Mouse (Mus musculus) thymus, adult 2 months (tissue): ENCODE measurements around the gene Fbxw16. TPM values are rescaled to one million over a fixed set of nuclear protein-coding genes. Genes with fewer than 3 reads are reported as not detected.
"Not testable (repeated sequence)": the region's sequence is repeated elsewhere in the genome, so short reads cannot be mapped to it uniquely, and the experiment has no call there.

ENCODE experiments used
- DNase-seq: peaks from one replicate; pipeline ENCODE4 v3.0.0; 2021
- H3K27ac ChIP-seq: fragments of 200-500 bp; 2 replicates; pipeline ENCODE4 v1.5.1; 2012; ENCODE audit warnings: low read length, control low read depth; ENCODE audit not compliant: control insufficient read depth, insufficient read depth
- H3K27me3 ChIP-seq: fragments of 200-500 bp; 2 replicates; pipeline ENCODE4 v1.6.1; 2012; ENCODE audit warnings: mild to moderate bottlenecking, low read length, moderate library complexity, mixed read lengths; ENCODE audit not compliant: control insufficient read depth, insufficient read depth
- H3K36me3 ChIP-seq: fragments of 200-500 bp; 2 replicates; pipeline ENCODE4 v1.6.1; 2012; ENCODE audit warnings: mild to moderate bottlenecking, low read length, moderate library complexity; ENCODE audit not compliant: control insufficient read depth, insufficient read depth
- H3K4me1 ChIP-seq: fragments of 200-500 bp; replicated peaks from 2 replicates; pipeline ENCODE4 v1.6.1; 2012; ENCODE audit warnings: low read length; ENCODE audit not compliant: control insufficient read depth, insufficient read depth
- H3K4me3 ChIP-seq: fragments of 200-500 bp; 2 replicates; pipeline ENCODE4 v1.5.1; 2012; ENCODE audit warnings: mild to moderate bottlenecking, low read length, control low read depth, moderate library complexity; ENCODE audit not compliant: control insufficient read depth, insufficient read depth
- CTCF ChIP-seq: fragments of 200-500 bp; IDR thresholded peaks from 2 replicates; pipeline ENCODE4 v1.5.1; 2012; ENCODE audit warnings: mild to moderate bottlenecking, control low read depth, low read length, moderate library complexity, borderline replicate concordance; ENCODE audit not compliant: control insufficient read depth, poor library complexity, insufficient read depth; ENCODE audit errors: extremely low read depth
- POLR2A ChIP-seq: fragments of 200-500 bp; IDR thresholded peaks from 2 replicates; pipeline ENCODE4 v1.6.1; 2012; ENCODE audit warnings: mild to moderate bottlenecking, low read length, control low read depth, moderate library complexity; ENCODE audit not compliant: control insufficient read depth, poor library complexity, insufficient read depth; ENCODE audit errors: extremely low read depth
- WGBS: fragments of 180-500 bp; shearing (Covaris S2); methylation state at CpG from one replicate; pipeline ENCODE4 v1.1.7; 2018; 5-methylcytosine and 5-hydroxymethylcytosine counted together
- polyA plus RNA-seq: library from polyadenylated mRNA; depleted of rRNA; stranded (reverse); fragments of >200 nt; gene quantifications from 2 replicates; pipeline ENCODE4 v1.2.3, GENCODE M21; 2012; rRNA removed

Fbxw16 gene
- not detected in 2 replicates for polyA plus RNA-seq

GRCm38 (mm10) chr9:109449040-109449439 lies at the start of gene Fbxw16:
Fbxw16 (minus strand) TSS chr9:109449140.
- Histone ChIP-seq H3K4me3 (no peak within 1 kb of the TSS), H3K36me3 (no peaks in the 10 kb centered on the region), H3K27me3 (no peaks in the 10 kb centered on the region), H3K27ac (no peak within 1 kb of the TSS), H3K4me1 (no peaks in the 10 kb centered on the region)
- no peak for DNase-seq
- TF ChIP-seq CTCF (no peak), POLR2A (no peak)

GRCm38 (mm10) chr9:109495775-109496174 lies 46.8 kb upstream of the Fbxw16 start, which contains the start of gene Fbxw19:
Fbxw19 (minus strand) TSS chr9:109495875.
- H3K4me3 ChIP-seq, H3K27me3 ChIP-seq, H3K36me3 ChIP-seq, H3K27ac ChIP-seq, H3K4me1 ChIP-seq, DNase-seq: not testable (repeated sequence)
- WGBS: 80% methylated on average over 1 of the region's 1 CpGs

- no peak overlapping the region for H3K4me3 ChIP-seq
- H3K4me1 ChIP-seq: no peaks in the 10 kb centered on the region
- H3K36me3 ChIP-seq: no peaks in the 10 kb centered on the region
- H3K27ac ChIP-seq: no peak overlapping the region
- DNase-seq: no peak
- WGBS: 96% methylated on average over 1 of the region's 1 CpGs
- no peaks in the 10 kb centered on the region for H3K27me3 ChIP-seq
- TF ChIP-seq POLR2A (no peak), CTCF (no peak)
Observed at GRCm38 (mm10) chr9:109432956-109433355, 16.0 kb downstream of the Fbxw16 start.

- not testable (repeated sequence) for H3K27me3 ChIP-seq, H3K27ac ChIP-seq, H3K36me3 ChIP-seq, H3K4me1 ChIP-seq, DNase-seq, H3K4me3 ChIP-seq
- 67% methylated on average over 4 of the region's 4 CpGs for whole genome bisulfite sequencing
Observed at GRCm38 (mm10) chr9:109404196-109404595, 44.7 kb downstream of the Fbxw16 start, which contains the start of gene Fbxw22. Fbxw22 (minus strand) TSS chr9:109404296.

Other genes with a start within 250 kb of the Fbxw16 start
- not detected in 2 replicates for gene Fbxw20, start 214.4 kb downstream of the Fbxw16 start, polyA plus RNA-seq
- not detected in 2 replicates for gene Fbxw14, start 161.5 kb downstream of the Fbxw16 start, polyA plus RNA-seq
- gene Fbxw28, start 109.5 kb downstream of the Fbxw16 start, polyA plus RNA-seq: not detected in 2 replicates
- not detected in 2 replicates for gene Fbxw22, start 44.8 kb downstream of the Fbxw16 start, polyA plus RNA-seq
- not detected in 2 replicates for gene Fbxw19, start 46.7 kb upstream of the Fbxw16 start, polyA plus RNA-seq
- not detected in 2 replicates for gene Fbxw15, start 119.1 kb upstream of the Fbxw16 start, polyA plus RNA-seq
- gene Fbxw24, start 176.9 kb upstream of the Fbxw16 start, polyA plus RNA-seq: 0.08 TPM in 1 of 2 replicates, not detected in the other
- gene Fbxw25, start 215.5 kb upstream of the Fbxw16 start, polyA plus RNA-seq: not detected in 2 replicates